Mouse (Mus musculus) forebrain, embryonic 16.5 days (tissue): ENCODE measurements at regions not wholly inside any gene's neighbourhood (a gene's known extent, or its start where the extent isn't known, plus 50 kb on each side); places are given as distances from the start of the nearest gene placed in this dataset.
A peak's percentile ranks its signal among the peaks of the same experiment; 100 is the strongest.

Source experiments
- ATAC-seq: fragments of 200-750 bp; cut with Nextera tagmentation; 2 replicates; pipeline ENCODE4 v1.8.0; 2017; ENCODE audit warnings: mild to moderate bottlenecking, moderate library complexity
- H3K27ac ChIP-seq: fragments of 300-500 bp; sonication (generic); 2 replicates; pipeline ENCODE4 v1.5.1; 2014; ENCODE audit warnings: low read length, control low read depth
- H3K27me3 ChIP-seq: fragments of 300-500 bp; sonication (generic); replicated peaks from 2 replicates; pipeline ENCODE4 v1.6.1; 2014; ENCODE audit warnings: low read length; ENCODE audit not compliant: control insufficient read depth, insufficient read depth
- H3K36me3 ChIP-seq: fragments of 300-500 bp; sonication (generic); 2 replicates; pipeline ENCODE4 v1.6.1; 2014; ENCODE audit not compliant: control insufficient read depth, insufficient read depth
- H3K4me1 ChIP-seq: fragments of 300-500 bp; sonication (generic); replicated peaks from 2 replicates; pipeline ENCODE4 v1.6.1; 2014; ENCODE audit warnings: low read length; ENCODE audit not compliant: control insufficient read depth, insufficient read depth
- H3K4me2 ChIP-seq: fragments of 300-500 bp; sonication (generic); 2 replicates; pipeline ENCODE4 v1.6.1; 2014; ENCODE audit warnings: mild to moderate bottlenecking, low read length, control low read depth
- H3K4me3 ChIP-seq: fragments of 300-500 bp; sonication (generic); replicated peaks from 2 replicates; pipeline ENCODE4 v1.5.1; 2014; ENCODE audit warnings: mild to moderate bottlenecking, low read length, control low read depth
- H3K9ac ChIP-seq: fragments of 300-500 bp; sonication (generic); replicated peaks from 2 replicates; pipeline ENCODE4 v1.6.1; 2014; ENCODE audit warnings: low read depth, low read length, control low read depth
- H3K9me3 ChIP-seq: fragments of 300-500 bp; sonication (generic); 2 replicates; pipeline ENCODE4 v1.6.1; 2016; ENCODE audit warnings: low read length; ENCODE audit not compliant: control insufficient read depth
- WGBS: fragments of 180-500 bp; shearing (Covaris S2); extraction: QIAGEN DNeasy Blood & Tissue Kit; methylation state at CpG from one replicate; pipeline ENCODE4 v1.1.7; 2014; 5-methylcytosine and 5-hydroxymethylcytosine counted together

- Histone ChIP-seq H3K4me1 (peaks cover 20% of the 10 kb centered on the region), H3K9ac (peak overlapping the region; percentile 48; the same call in 1 of the 2 replicates), H3K27ac (no peak overlapping the region), H3K9me3 (no peaks in the 10 kb centered on the region), H3K27me3 (peaks cover 81% of the 10 kb centered on the region), H3K36me3 (no peaks in the 10 kb centered on the region), H3K4me3 (peak overlapping the region; percentile 33), H3K4me2 (peak overlapping the region; percentile 52)
- ATAC-seq = peak; percentile 38; the same call in 1 of the 2 replicates
- 6% methylated on average over 15 of the region's 15 CpGs for WGBS
Measured at GRCm38 (mm10) chr15:103086672-103087069, 67.9 kb downstream of the Hoxc4 start.
